In genomic region chr8:122199841-122200240, GRCm38 (mm10) we compare ENCODE assay signal across 20 mouse cellular contexts.
A peak's percentile ranks its signal among the peaks of the same experiment; 100 is the strongest.
DNase-seq lines count a peak whose midpoint lies in the region; ATAC-seq lines count a peak whose summit lies in the region.
"Had no signal": no experiment of that assay in that cellular context is flagged by ENCODE, and none has a peak within 500 bp of the region (broad histone marks: within the 10 kb centered on the region; RNA-seq: fewer than 3 reads in every experiment).

No protein-coding gene starts in this region.

- H3K27ac ChIP-seq in forebrain, embryonic 13.5 days: no peak overlapping the region
- H3K27ac ChIP-seq: heart, embryonic 15.5 days; hindbrain, embryonic 15.5 days; left cerebral cortex, adult 2 months; limb, embryonic 13.5 days had no signal

- no peaks in the 10 kb centered on the region for H3K9me3 ChIP-seq in forebrain, embryonic 13.5 days (replicated peaks)
- H3K9me3 ChIP-seq: heart, embryonic 15.5 days; hindbrain, embryonic 15.5 days; limb, embryonic 13.5 days had no signal

- intact Hi-C loops in left cerebral cortex, postnatal 4 days (cut with DNase I): no loop called here

- no peak overlapping the region for H3K9ac ChIP-seq in forebrain, embryonic 13.5 days
- H3K9ac ChIP-seq: heart, embryonic 15.5 days; hindbrain, embryonic 15.5 days; limb, embryonic 13.5 days had no signal

- no peaks in the 10 kb centered on the region for H3K36me3 ChIP-seq in forebrain, embryonic 13.5 days (ENCODE audit: poor library complexity, severe bottlenecking)
- H3K36me3 ChIP-seq: heart, embryonic 15.5 days; hindbrain, embryonic 15.5 days; limb, embryonic 13.5 days had no signal

- WGBS in forebrain, embryonic 13.5 days: 76% methylated on average over 4 of the region's 4 CpGs

- H3K4me2 ChIP-seq in forebrain, embryonic 13.5 days: no peak overlapping the region
- H3K4me2 ChIP-seq: heart, embryonic 15.5 days; hindbrain, embryonic 15.5 days; limb, embryonic 13.5 days had no signal

- no peak for ATAC-seq in forebrain, embryonic 13.5 days
- ATAC-seq: activated CD4-positive, CD25-positive, alpha-beta regulatory T cell, adult 4 months; forebrain, embryonic 16.5 days had no signal

- peak; percentile 29 for DNase-seq in adrenal gland, postnatal 10 days
- DNase-seq in adrenal gland, postnatal 4 days (ENCODE audit: low spot score in 2 of 2): no peak
- DNase-seq in left cerebral cortex, postnatal 4 days: peak; percentile 57
- DNase-seq in left cerebral cortex, adult 18-20 months (ENCODE audit: low spot score in 2 of 2): no peak
- DNase-seq in brain, adult 2 months (ENCODE audit: low read depth, low spot score): peak; percentile 93
- DNase-seq in cerebellum, postnatal 10 days: peak; percentile 85 to 86
- no peak for DNase-seq in thymus, postnatal 0 days (ENCODE audit: low spot score)
- DNase-seq: kidney, adult 18-20 months; lung, adult 18-20 months; midbrain, embryonic 14.5 days; spleen, adult 18-20 months; thymus, postnatal 36 days had no signal

- H3K27me3 ChIP-seq in forebrain, embryonic 13.5 days: no peaks in the 10 kb centered on the region
- H3K27me3 ChIP-seq: hindbrain, embryonic 15.5 days; limb, embryonic 13.5 days had no signal

- no peaks in the 10 kb centered on the region for H3K4me1 ChIP-seq in forebrain, embryonic 13.5 days
- H3K4me1 ChIP-seq: hindbrain, embryonic 15.5 days had no signal

- no peak overlapping the region for H3K4me3 ChIP-seq in forebrain, embryonic 13.5 days
- H3K4me3 ChIP-seq: erythroblast, embryonic 14.5 days; heart, embryonic 15.5 days; hindbrain, embryonic 15.5 days; left cerebral cortex, adult 2 months; limb, embryonic 13.5 days had no signal

Comparison
In these comparisons a context has a peak if more than half of its experiments do, and no peak if none do; other contexts are left out.
1. DNase-seq: peak in adrenal gland, postnatal 10 days (single experiment), left cerebral cortex, postnatal 4 days (single experiment), brain, adult 2 months (single experiment) and cerebellum, postnatal 10 days (2 of 2); none in adrenal gland, postnatal 4 days (0 of 2), left cerebral cortex, adult 18-20 months (0 of 2) and thymus, postnatal 0 days (single experiment).